Mouse (Mus musculus) MEL (cell line): Measurements from ENCODE around the gene Ltc4s. TPM values are rescaled to one million over a fixed set of nuclear protein-coding genes. Genes with fewer than 3 reads are reported as not detected.

Source experiments
- DNase-seq: peaks from one replicate; pipeline ENCODE4 v3.0.0; 2011; ENCODE audit warnings: low read depth, low spot score
- H3K27ac ChIP-seq: 2 replicates; pipeline ENCODE4 v1.5.1; 2012; ENCODE audit warnings: low read depth, mild to moderate bottlenecking, control low read depth, low read length, moderate library complexity; ENCODE audit not compliant: control insufficient read depth
- H3K27me3 ChIP-seq, 2 experiments: fragments of 150-350 bp in 1 of 2; sonication (generic) in 1 of 2; 2 replicates each; pipeline ENCODE4 v1.6.1; 2012; ENCODE audit warnings: low read length in 2 of 2, mild to moderate bottlenecking in 2 of 2, improper control_type of control experiment in 1 of 2, moderate library complexity in 1 of 2; ENCODE audit not compliant: insufficient read depth in 2 of 2, control insufficient read depth in 1 of 2
- H3K36me3 ChIP-seq, 2 experiments: 2 replicates each; pipeline ENCODE4 v1.6.1; 2012 to 2014; ENCODE audit warnings: low read length in 2 of 2, improper control_type of control experiment in 1 of 2, inconsistent platforms in 1 of 2, mild to moderate bottlenecking in 1 of 2; ENCODE audit not compliant: insufficient read depth in 2 of 2, control insufficient read depth in 1 of 2
- H3K4me1 ChIP-seq, 2 experiments: fragments of 150-350 bp in 1 of 2; sonication (generic) in 1 of 2; 2 replicates each; pipeline ENCODE4 v1.6.1; 2012; ENCODE audit warnings: low read length in 2 of 2, improper control_type of control experiment in 1 of 2, mild to moderate bottlenecking in 1 of 2; ENCODE audit not compliant: insufficient read depth in 2 of 2, control insufficient read depth in 1 of 2
- H3K4me3 ChIP-seq, 2 experiments: fragments of 150-350 bp in 1 of 2; sonication (generic) in 1 of 2; 2 replicates each; pipeline ENCODE4 v1.5.1; 2012; ENCODE audit warnings: low read depth in 2 of 2, low read length in 2 of 2, mild to moderate bottlenecking in 2 of 2, moderate library complexity in 2 of 2, control low read depth in 1 of 2, improper control_type of control experiment in 1 of 2; ENCODE audit not compliant: control insufficient read depth in 1 of 2, insufficient read depth in 1 of 2
- H3K79me2 ChIP-seq: 2 replicates; pipeline ENCODE4 v1.6.1; 2012; ENCODE audit warnings: mild to moderate bottlenecking, low read length, moderate library complexity; ENCODE audit not compliant: control insufficient read depth, poor library complexity, insufficient read depth
- H3K9ac ChIP-seq: 2 replicates; pipeline ENCODE4 v1.6.1; 2012; ENCODE audit warnings: low read depth, mild to moderate bottlenecking, control low read depth, low read length, moderate library complexity; ENCODE audit not compliant: control insufficient read depth, poor library complexity, severe bottlenecking
- H3K9me3 ChIP-seq: fragments of 150-350 bp; sonication (generic); replicated peaks from 2 replicates; pipeline ENCODE4 v1.6.1; 2012; ENCODE audit warnings: mild to moderate bottlenecking, low read length, improper control_type of control experiment, moderate library complexity; ENCODE audit not compliant: insufficient read depth
- BHLHE40 ChIP-seq: IDR thresholded peaks from 2 replicates; pipeline ENCODE4 v1.6.1; 2012; ENCODE audit warnings: low read depth, mild to moderate bottlenecking, inconsistent platforms, low read length, improper control_type of control experiment, borderline replicate concordance
- CHD1 ChIP-seq: IDR thresholded peaks from 2 replicates; pipeline ENCODE4 v1.6.1; 2012; ENCODE audit warnings: low read depth, mild to moderate bottlenecking, inconsistent platforms, low read length, improper control_type of control experiment
- CHD2 ChIP-seq: IDR thresholded peaks from 2 replicates; pipeline ENCODE4 v1.6.1; 2011; ENCODE audit warnings: low read length, improper control_type of control experiment
- CTCF ChIP-seq, 3 experiments: IDR thresholded peaks in 2 of 3; conservative IDR thresholded peaks in 1 of 3; 2 replicates each; pipeline ENCODE4 v1.5.1; 2011 to 2012; ENCODE audit warnings: low read length in 3 of 3, low read depth in 2 of 3, mild to moderate bottlenecking in 2 of 3, improper control_type of control experiment in 1 of 3, inconsistent platforms in 1 of 3, mixed read lengths in 1 of 3, moderate library complexity in 1 of 3; ENCODE audit not compliant: control insufficient read depth in 1 of 3, insufficient read depth in 1 of 3, poor library complexity in 1 of 3, severe bottlenecking in 1 of 3
- ELF1 ChIP-seq: IDR thresholded peaks from 2 replicates; pipeline ENCODE4 v1.6.1; 2014; ENCODE audit warnings: low read depth, mild to moderate bottlenecking, inconsistent platforms, low read length, improper control_type of control experiment, moderate library complexity
- EP300 ChIP-seq, 2 experiments: IDR thresholded peaks; 2 replicates each; pipeline ENCODE4 v1.6.1; 2011; ENCODE audit warnings: improper control_type of control experiment in 2 of 2, low read length in 2 of 2, low read depth in 1 of 2, mild to moderate bottlenecking in 1 of 2
- ETS1 ChIP-seq: IDR thresholded peaks from 2 replicates; pipeline ENCODE4 v1.6.1; 2012; ENCODE audit warnings: low read depth, mild to moderate bottlenecking, inconsistent platforms, low read length, improper control_type of control experiment, moderate library complexity
- GABPA ChIP-seq: IDR thresholded peaks from 2 replicates; pipeline ENCODE4 v1.6.1; 2012; ENCODE audit warnings: low read depth, mild to moderate bottlenecking, inconsistent platforms, low read length, improper control_type of control experiment, moderate library complexity
- HCFC1 ChIP-seq: IDR thresholded peaks from 2 replicates; pipeline ENCODE4 v1.6.1; 2012; ENCODE audit warnings: low read depth, mild to moderate bottlenecking, inconsistent platforms, low read length, improper control_type of control experiment, moderate library complexity
- JUND ChIP-seq: IDR thresholded peaks from 2 replicates; pipeline ENCODE4 v1.6.1; 2011; ENCODE audit warnings: low read depth, mild to moderate bottlenecking, improper control_type of control experiment, low read length
- KAT2A ChIP-seq: conservative IDR thresholded peaks from 2 replicates; pipeline ENCODE4 v1.6.1; 2012; ENCODE audit warnings: low read depth, low read length, improper control_type of control experiment, inconsistent platforms
- MAZ ChIP-seq: IDR thresholded peaks from 2 replicates; pipeline ENCODE4 v1.6.1; 2012; ENCODE audit warnings: low read depth, mild to moderate bottlenecking, inconsistent platforms, low read length, improper control_type of control experiment
- MEF2A ChIP-seq: IDR thresholded peaks from 2 replicates; pipeline ENCODE4 v1.6.1; 2014; ENCODE audit warnings: low read depth, mild to moderate bottlenecking, inconsistent platforms, low read length, improper control_type of control experiment; ENCODE audit not compliant: poor library complexity, insufficient replicate concordance, severe bottlenecking; ENCODE audit errors: extremely low read depth
- MXI1 ChIP-seq: IDR thresholded peaks from 2 replicates; pipeline ENCODE4 v1.6.1; 2011; ENCODE audit warnings: mild to moderate bottlenecking, low read depth, low read length, improper control_type of control experiment
- MYB ChIP-seq: IDR thresholded peaks from 2 replicates; pipeline ENCODE4 v1.6.1; 2011; ENCODE audit warnings: mild to moderate bottlenecking, low read depth, low read length, improper control_type of control experiment
- MYC ChIP-seq: IDR thresholded peaks from 2 replicates; pipeline ENCODE4 v1.6.1; 2011; ENCODE audit warnings: low read depth, mild to moderate bottlenecking, low read length, improper control_type of control experiment, moderate library complexity
- NRF1 ChIP-seq: IDR thresholded peaks from 2 replicates; pipeline ENCODE4 v1.6.1; 2014; ENCODE audit warnings: low read depth, mild to moderate bottlenecking, inconsistent platforms, low read length, improper control_type of control experiment, moderate library complexity; ENCODE audit not compliant: poor library complexity, insufficient read depth, severe bottlenecking
- POLR2AphosphoS2 ChIP-seq: IDR thresholded peaks from 2 replicates; pipeline ENCODE4 v1.6.1; 2011; ENCODE audit warnings: low read length, improper control_type of control experiment
- POLR2AphosphoS5 ChIP-seq: IDR thresholded peaks from 2 replicates; pipeline ENCODE4 v1.6.1; 2012; ENCODE audit warnings: low read depth, borderline replicate concordance, mild to moderate bottlenecking, inconsistent platforms, low read length, moderate library complexity, mixed read lengths
- RCOR1 ChIP-seq: IDR thresholded peaks from 2 replicates; pipeline ENCODE4 v1.6.1; 2012; ENCODE audit warnings: low read depth, mild to moderate bottlenecking, inconsistent platforms, low read length, improper control_type of control experiment
- SIN3A ChIP-seq: IDR thresholded peaks from 2 replicates; pipeline ENCODE4 v1.6.1; 2012; ENCODE audit warnings: low read length, improper control_type of control experiment, inconsistent platforms
- SMC3 ChIP-seq: IDR thresholded peaks from 2 replicates; pipeline ENCODE4 v1.6.1; 2011; ENCODE audit warnings: low read depth, low read length, improper control_type of control experiment
- TAL1 ChIP-seq: IDR thresholded peaks from 2 replicates; pipeline ENCODE4 v1.6.1; 2012; ENCODE audit warnings: mild to moderate bottlenecking, inconsistent platforms, low read length, moderate library complexity, mixed read lengths
- TCF12 ChIP-seq: IDR thresholded peaks from 2 replicates; pipeline ENCODE4 v1.6.1; 2014; ENCODE audit warnings: low read depth, mild to moderate bottlenecking, inconsistent platforms, low read length, improper control_type of control experiment, moderate library complexity
- UBTF ChIP-seq: IDR thresholded peaks from 2 replicates; pipeline ENCODE4 v1.6.1; 2012; ENCODE audit warnings: low read depth, mild to moderate bottlenecking, inconsistent platforms, low read length, improper control_type of control experiment, moderate library complexity, borderline replicate concordance; ENCODE audit not compliant: insufficient read depth
- USF1 ChIP-seq: IDR thresholded peaks from 2 replicates; pipeline ENCODE4 v1.6.1; 2014; ENCODE audit warnings: low read depth, mild to moderate bottlenecking, inconsistent platforms, low read length, improper control_type of control experiment, moderate library complexity
- USF2 ChIP-seq, 2 experiments: IDR thresholded peaks; 2 replicates each; pipeline ENCODE4 v1.6.1; 2011 to 2012; ENCODE audit warnings: improper control_type of control experiment in 2 of 2, low read length in 2 of 2, borderline replicate concordance in 1 of 2, inconsistent platforms in 1 of 2, low read depth in 1 of 2, mild to moderate bottlenecking in 1 of 2; ENCODE audit not compliant: insufficient read depth in 1 of 2
- ZKSCAN1 ChIP-seq: IDR thresholded peaks from 2 replicates; pipeline ENCODE4 v1.6.1; 2012; ENCODE audit warnings: low read depth, mild to moderate bottlenecking, inconsistent platforms, low read length, improper control_type of control experiment, moderate library complexity
- ZMIZ1 ChIP-seq: IDR thresholded peaks from 2 replicates; pipeline ENCODE4 v1.6.1; 2012; ENCODE audit warnings: low read depth, mild to moderate bottlenecking, inconsistent platforms, low read length, improper control_type of control experiment, moderate library complexity
- polyA plus RNA-seq, 2 experiments: library from polyadenylated mRNA; stranded (reverse) in 1 of 2; unstranded in 1 of 2; fragments of >175 nt in 1 of 2; fragments of >200 nt in 1 of 2; gene quantifications; 2 replicates each; pipeline versions ENCODE4 v1.2.1 to v1.2.4; 2012; ENCODE audit warnings: low replicate concordance in 2 of 2, low read depth in 1 of 2; ENCODE audit not compliant: insufficient read length in 2 of 2, insufficient read depth in 1 of 2, missing spikeins in 1 of 2
- total RNA-seq: library from RNA; depleted of rRNA; stranded (reverse); fragments of 300-350 nt; gene quantifications from 2 replicates; pipeline ENCODE4 v1.2.3, GENCODE M21; 2012

The Ltc4s gene
- total and polyA plus RNA-seq, 3 experiments, result 3.1 to 3.4 TPM; not detected in 1

- TF ChIP-seq SMC3, result no peak
- TF ChIP-seq KAT2A, result peak; percentile 14; the same call in 1 of the 2 replicates
- peak; percentile 91 for TF ChIP-seq MAZ
- TF ChIP-seq SIN3A, result peak; percentile 87
- peak; percentile 34 for TF ChIP-seq HCFC1
- TF ChIP-seq CHD2, result no peak
- peak; percentile 45; the same call in 1 of the 2 replicates for TF ChIP-seq MYC
- TF ChIP-seq BHLHE40, result no peak
- TF ChIP-seq TAL1, result peak; percentile 97
- TF ChIP-seq MXI1, result no peak; the same call in 1 of the 2 replicates
- peak; percentile 14; the same call in 1 of the 2 replicates for TF ChIP-seq ELF1
- TF ChIP-seq USF1, result peak; percentile 18; the same call in 1 of the 2 replicates
- no peak; the same call in 1 of the 2 replicates for TF ChIP-seq NRF1
- TF ChIP-seq RCOR1, result peak; percentile 10; the same call in 1 of the 2 replicates
- TF ChIP-seq POLR2AphosphoS2, result peak; percentile 85; the same call in 1 of the 2 replicates
- TF ChIP-seq ZMIZ1, result peak; percentile 72
- TF ChIP-seq MYB, result no peak
- TF ChIP-seq UBTF, result peak; percentile 85
Observed at GRCm38 (mm10) chr11:50224671-50225530, 13.5 kb downstream of the Ltc4s start (continued).

GRCm38 (mm10) chr11:50223783-50224662 lies 14.4 kb downstream of the Ltc4s start:
- no peaks in the 10 kb centered on the region for H3K27me3 ChIP-seq
- H3K4me1 ChIP-seq, result peaks cover 11 to 23% of the 10 kb centered on the region in 2 experiments
- H3K27ac ChIP-seq, result peak overlapping the region; percentile 84
- no peaks in the 10 kb centered on the region for H3K9me3 ChIP-seq
- H3K9ac ChIP-seq, result peak overlapping the region; percentile 87
- peak; percentile 84 for DNase-seq
- peaks cover 12% of the 10 kb centered on the region for H3K79me2 ChIP-seq
- peak overlapping the region; percentile 81 to 91 for H3K4me3 ChIP-seq
- H3K36me3 ChIP-seq, result peaks cover 0 to 15% of the 10 kb centered on the region in 2 experiments; a peak in 2 of 4 replicates
- TF ChIP-seq EP300 (IDR thresholded peaks at IDR 0.05; ENCODE audit: low read depth in 1 of 2, low read length in 2 of 2), result 0 out of 4 replicates have a peak, but pooled peaks of 1 of the 2 experiments have one; percentile 2
- no peak; a peak in 1 of 6 replicates for TF ChIP-seq CTCF (IDR thresholded peaks at IDR 0.05 in 2 of 3, conservative IDR thresholded peaks at IDR 0.05 in 1 of 3; ENCODE audit: control insufficient read depth in 1 of 3, insufficient read depth in 1 of 3, low read depth in 2 of 3, low read length in 3 of 3, poor library complexity in 1 of 3, severe bottlenecking in 1 of 3)
- no peak for TF ChIP-seq MAZ
- peak; percentile 16; the same call in 1 of the 2 replicates for TF ChIP-seq MYC
- TF ChIP-seq ETS1, result no peak
- no peak for TF ChIP-seq UBTF
- TF ChIP-seq USF2 (IDR thresholded peaks at IDR 0.05; ENCODE audit: borderline replicate concordance in 1 of 2, insufficient read depth in 1 of 2, low read depth in 1 of 2, low read length in 2 of 2), result no peak
- TF ChIP-seq CHD1, result no peak; the same call in 1 of the 2 replicates
- no peak for TF ChIP-seq TCF12
- TF ChIP-seq ZKSCAN1, result no peak
- TF ChIP-seq GABPA, result no peak
- no peak for TF ChIP-seq MEF2A
- TF ChIP-seq JUND, result no peak
- no peak; the same call in 1 of the 2 replicates for TF ChIP-seq POLR2AphosphoS5
